Mouse (Mus musculus) forebrain, embryonic 12.5 days (tissue): ENCODE measurements around the gene Prmt2. TPM values are rescaled to one million over a fixed set of nuclear protein-coding genes. Genes with fewer than 3 reads are reported as not detected.
A peak's percentile ranks its signal among the peaks of the same experiment; 100 is the strongest.

Experiments
- ATAC-seq: fragments of 200-750 bp; cut with Nextera tagmentation; 2 replicates; pipeline ENCODE4 v1.8.0; 2017; ENCODE audit warnings: moderate TSS enrichment; ENCODE audit not compliant: low FRiP score
- H3K27ac ChIP-seq: fragments of 300-500 bp; sonication (generic); 2 replicates; pipeline ENCODE4 v1.5.1; 2016; ENCODE audit warnings: mild to moderate bottlenecking
- H3K27me3 ChIP-seq: fragments of 300-500 bp; sonication (generic); 2 replicates; pipeline ENCODE4 v1.6.1; 2016; ENCODE audit warnings: mild to moderate bottlenecking
- H3K36me3 ChIP-seq: fragments of 300-500 bp; sonication (generic); replicated peaks from 2 replicates; pipeline ENCODE4 v1.6.1; 2016; ENCODE audit warnings: mild to moderate bottlenecking
- H3K4me1 ChIP-seq: fragments of 300-500 bp; sonication (generic); 2 replicates; pipeline ENCODE4 v1.6.1; 2016
- H3K4me2 ChIP-seq: fragments of 300-500 bp; sonication (generic); 2 replicates; pipeline ENCODE4 v1.6.1; 2016; ENCODE audit warnings: mild to moderate bottlenecking, moderate library complexity
- H3K4me3 ChIP-seq: fragments of 300-500 bp; sonication (generic); replicated peaks from 2 replicates; pipeline ENCODE4 v1.5.1; 2016; ENCODE audit warnings: mild to moderate bottlenecking
- H3K9ac ChIP-seq: fragments of 300-500 bp; sonication (generic); 2 replicates; pipeline ENCODE4 v1.6.1; 2016; ENCODE audit warnings: mild to moderate bottlenecking
- H3K9me3 ChIP-seq: fragments of 300-500 bp; sonication (generic); 2 replicates; pipeline ENCODE4 v1.6.1; 2016
- WGBS: fragments of 180-500 bp; shearing (Covaris S2); methylation state at CpG from one replicate; pipeline ENCODE4 v1.1.7; 2016; 5-methylcytosine and 5-hydroxymethylcytosine counted together
- polyA plus RNA-seq: library from polyadenylated mRNA; unstranded; fragments of >200 nt; fragmentation: Nextera tagmentation; extraction: Ambion mirVana; gene quantifications from 2 replicates; pipeline ENCODE4 v1.2.1, GENCODE M21; 2016

The Prmt2 gene
- 111 and 127 TPM in 2 replicates for polyA plus RNA-seq

DNA sequence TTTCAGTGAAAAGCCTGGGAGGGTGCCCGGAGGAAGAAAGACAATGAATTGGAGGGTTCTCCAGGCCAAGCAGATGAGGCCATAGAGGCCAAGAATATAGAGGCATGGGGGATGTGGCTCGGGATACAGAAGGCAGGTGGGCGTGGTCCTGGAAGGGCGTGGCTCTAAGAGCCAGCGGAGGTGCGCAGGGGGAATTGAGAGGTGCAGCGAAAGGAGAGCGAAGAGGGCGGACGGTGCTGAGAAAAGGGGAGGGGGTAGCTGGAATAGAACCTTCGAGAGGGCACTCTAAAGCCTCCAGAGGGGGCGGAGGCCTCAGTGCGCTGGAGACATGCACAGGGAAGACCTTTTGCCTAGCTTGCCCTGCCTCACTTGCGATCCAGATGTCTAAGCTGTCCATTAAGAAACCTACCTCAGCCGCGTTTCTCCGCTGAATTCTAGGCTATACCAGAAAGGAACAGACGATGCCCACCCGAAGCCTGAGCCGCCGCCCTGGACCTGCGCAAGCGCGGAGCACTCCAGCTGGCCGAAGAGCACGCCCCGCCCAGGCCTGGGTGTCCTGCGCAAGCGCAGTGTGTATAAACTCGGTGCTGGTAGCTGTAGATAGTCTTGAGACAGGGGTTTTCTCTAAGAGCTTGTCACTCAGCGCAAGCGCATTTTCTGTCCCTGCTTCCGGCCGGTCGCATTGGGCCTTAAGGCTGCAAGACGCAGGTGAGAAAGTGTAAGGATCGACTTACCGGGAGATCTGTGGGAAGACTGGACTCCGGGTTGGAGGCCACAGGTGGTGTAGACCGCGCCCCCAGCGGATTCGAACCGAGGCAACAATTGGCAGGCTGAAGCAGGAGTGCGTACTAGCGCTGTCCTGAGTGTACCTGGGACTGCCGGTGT is at the start of gene Prmt2:
Gene Prmt2, minus strand, starts transcription at position 525 of the 885 bp plus-strand sequence.
- peaks cover 19% of the 10 kb centered on the region for H3K4me1 ChIP-seq
- peak within 1 kb of the TSS; percentile 88 for H3K27ac ChIP-seq
- H3K9me3 ChIP-seq = no peaks in the 10 kb centered on the region
- H3K36me3 ChIP-seq = peaks cover 8% of the 10 kb centered on the region
- H3K4me2 ChIP-seq = peak within 1 kb of the TSS; percentile 69
- ATAC-seq = peak; percentile 97
- no peaks in the 10 kb centered on the region for H3K27me3 ChIP-seq
- peak within 1 kb of the TSS; percentile 57 for H3K4me3 ChIP-seq
- H3K9ac ChIP-seq = peak within 1 kb of the TSS; percentile 63
- WGBS = 1% methylated on average over 47 of the region's 47 CpGs

DNA sequence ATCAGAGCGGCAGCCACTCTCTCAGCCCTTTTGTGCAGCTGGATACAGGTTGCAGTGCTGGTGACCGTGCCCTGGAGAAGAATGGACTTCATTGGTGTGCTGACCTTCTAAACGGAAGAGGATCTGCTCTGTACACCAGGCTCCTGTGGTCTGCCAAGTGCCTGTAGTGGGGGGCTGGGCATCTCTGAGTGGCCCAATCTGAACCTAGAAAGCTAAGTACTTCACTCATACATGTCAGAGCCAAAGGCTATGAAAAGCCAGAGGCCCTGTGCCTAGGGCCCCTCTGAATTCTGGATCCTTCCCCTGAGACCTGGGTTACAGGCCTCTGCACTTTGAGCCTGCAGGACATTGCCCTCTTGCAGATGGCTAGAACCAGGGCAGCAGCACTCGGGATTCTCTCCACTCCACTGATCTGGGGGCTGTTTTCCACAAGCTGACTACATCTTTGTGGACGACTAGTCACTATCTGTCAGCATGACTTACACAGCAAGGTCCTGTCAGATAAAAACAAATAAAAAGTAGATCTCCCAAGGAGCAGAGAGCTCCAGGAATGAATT is 41.0 kb upstream of the Prmt2 start:
- Histone ChIP-seq H3K9me3 (no peaks in the 10 kb centered on the region), H3K9ac (no peak overlapping the region), H3K4me1 (no peaks in the 10 kb centered on the region), H3K36me3 (peaks cover 67% of the 10 kb centered on the region), H3K4me3 (no peak overlapping the region), H3K27ac (no peak overlapping the region), H3K4me2 (no peak overlapping the region), H3K27me3 (no peaks in the 10 kb centered on the region)
- no peak for ATAC-seq
- 75% methylated on average over 5 of the region's 5 CpGs for WGBS

DNA sequence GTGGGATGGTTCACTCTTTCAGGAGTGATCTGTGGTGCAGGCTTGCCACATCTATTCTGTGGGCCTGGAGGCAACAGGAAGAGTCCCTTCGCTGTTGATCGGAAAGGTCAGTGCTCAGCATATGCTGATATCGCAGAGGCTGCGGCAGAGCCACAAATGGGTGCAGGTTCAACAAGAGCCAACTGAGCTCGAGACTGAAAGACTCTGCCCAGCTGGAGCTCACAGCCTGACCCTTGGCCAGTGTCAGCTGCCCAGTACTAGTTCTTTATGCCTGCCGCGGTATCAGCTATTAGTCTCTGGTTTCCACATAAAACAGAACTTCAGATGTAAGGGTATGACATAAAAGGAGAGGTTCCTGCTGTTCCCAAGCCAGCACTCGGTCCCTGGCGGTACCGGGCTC is 37.6 kb upstream of the Prmt2 start:
- no peak overlapping the region for H3K4me2 ChIP-seq
- no peaks in the 10 kb centered on the region for H3K27me3 ChIP-seq
- 83% methylated on average over 10 of the region's 10 CpGs for whole genome bisulfite sequencing
- no peaks in the 10 kb centered on the region for H3K9me3 ChIP-seq
- H3K9ac ChIP-seq = no peak overlapping the region
- H3K4me1 ChIP-seq = no peaks in the 10 kb centered on the region
- no peak overlapping the region for H3K27ac ChIP-seq
- no peak overlapping the region for H3K4me3 ChIP-seq
- peaks cover 82% of the 10 kb centered on the region for H3K36me3 ChIP-seq
- ATAC-seq = no peak

DNA sequence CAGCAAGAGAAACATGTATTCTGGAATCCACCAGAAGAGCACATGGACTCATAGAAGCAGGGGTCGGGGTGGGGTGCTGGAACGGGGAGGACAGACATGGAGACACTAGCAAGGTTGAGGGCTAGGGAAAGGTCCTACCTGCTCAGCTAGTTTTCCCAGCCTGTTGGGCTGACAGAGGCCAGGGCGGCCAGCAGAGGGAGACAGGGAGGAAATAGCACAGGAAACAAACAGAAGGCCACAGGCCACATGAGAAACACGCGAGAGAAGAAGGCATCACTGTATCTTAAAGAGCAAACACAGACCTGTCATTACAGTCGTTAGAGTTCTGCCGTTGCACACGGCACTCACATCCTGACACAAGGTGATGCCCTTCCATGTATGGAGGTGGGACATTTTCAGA is 33.6 kb upstream of the Prmt2 start:
- whole genome bisulfite sequencing = 55% methylated on average over 8 of the region's 8 CpGs
- peaks cover 85% of the 10 kb centered on the region for H3K36me3 ChIP-seq
- no peak overlapping the region for H3K27ac ChIP-seq
- H3K9ac ChIP-seq = no peak overlapping the region
- H3K9me3 ChIP-seq = no peaks in the 10 kb centered on the region
- no peak for ATAC-seq
- no peaks in the 10 kb centered on the region for H3K4me1 ChIP-seq
- H3K4me2 ChIP-seq = no peak overlapping the region
- no peak overlapping the region for H3K4me3 ChIP-seq
- no peaks in the 10 kb centered on the region for H3K27me3 ChIP-seq

DNA sequence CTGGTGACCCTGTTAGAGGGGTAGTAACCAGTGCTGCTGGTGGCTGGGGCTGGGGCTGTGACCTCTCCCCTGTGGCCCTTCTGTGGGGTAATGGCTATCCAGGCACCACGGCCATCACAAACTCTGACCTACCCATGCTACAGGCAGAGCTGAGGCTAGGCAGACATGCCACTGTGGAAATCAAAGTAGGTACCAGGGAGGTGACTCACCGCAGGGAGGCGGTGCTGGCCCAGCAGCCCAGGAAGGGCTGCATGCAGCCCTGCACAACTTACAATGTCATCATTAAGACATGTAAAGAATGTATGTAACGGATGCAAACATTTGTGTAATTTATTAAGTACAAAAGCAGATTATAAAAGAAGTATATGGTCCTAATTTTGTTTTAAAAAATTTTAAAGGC is 24.8 kb upstream of the Prmt2 start:
- H3K36me3 ChIP-seq = peaks cover 32% of the 10 kb centered on the region
- no peak overlapping the region for H3K4me2 ChIP-seq
- H3K4me1 ChIP-seq = no peaks in the 10 kb centered on the region
- no peak overlapping the region for H3K9ac ChIP-seq
- no peaks in the 10 kb centered on the region for H3K9me3 ChIP-seq
- H3K27me3 ChIP-seq = no peaks in the 10 kb centered on the region
- no peak overlapping the region for H3K27ac ChIP-seq
- no peak overlapping the region for H3K4me3 ChIP-seq
- WGBS = 75% methylated on average over 4 of the region's 4 CpGs
- no peak for ATAC-seq

DNA sequence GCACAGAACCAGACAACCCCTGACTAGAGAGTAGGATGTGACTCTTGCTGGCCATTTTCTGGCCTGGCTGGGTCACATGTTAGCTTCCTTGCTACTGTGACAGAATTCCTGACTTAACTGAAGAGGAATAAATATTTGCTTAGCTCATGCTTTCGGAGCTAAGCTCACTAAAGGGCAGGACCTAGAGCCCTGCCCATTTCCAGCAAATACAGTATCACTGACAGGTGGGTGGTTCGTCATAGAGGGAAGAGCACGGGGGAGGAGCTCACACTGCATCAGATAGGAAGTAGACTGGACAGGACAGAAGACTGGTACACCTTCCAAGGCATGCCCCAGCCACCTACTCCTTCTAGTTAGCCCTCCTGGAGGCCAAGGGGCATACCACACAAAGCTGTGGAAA is 23.8 kb upstream of the Prmt2 start:
- Histone ChIP-seq H3K9me3 (no peaks in the 10 kb centered on the region), H3K36me3 (peaks cover 25% of the 10 kb centered on the region), H3K9ac (no peak overlapping the region), H3K4me3 (no peak overlapping the region), H3K4me1 (no peaks in the 10 kb centered on the region), H3K27me3 (no peaks in the 10 kb centered on the region), H3K27ac (no peak overlapping the region), H3K4me2 (no peak overlapping the region)
- no peak for ATAC-seq
- 85% methylated on average over 3 of the region's 3 CpGs for WGBS

DNA sequence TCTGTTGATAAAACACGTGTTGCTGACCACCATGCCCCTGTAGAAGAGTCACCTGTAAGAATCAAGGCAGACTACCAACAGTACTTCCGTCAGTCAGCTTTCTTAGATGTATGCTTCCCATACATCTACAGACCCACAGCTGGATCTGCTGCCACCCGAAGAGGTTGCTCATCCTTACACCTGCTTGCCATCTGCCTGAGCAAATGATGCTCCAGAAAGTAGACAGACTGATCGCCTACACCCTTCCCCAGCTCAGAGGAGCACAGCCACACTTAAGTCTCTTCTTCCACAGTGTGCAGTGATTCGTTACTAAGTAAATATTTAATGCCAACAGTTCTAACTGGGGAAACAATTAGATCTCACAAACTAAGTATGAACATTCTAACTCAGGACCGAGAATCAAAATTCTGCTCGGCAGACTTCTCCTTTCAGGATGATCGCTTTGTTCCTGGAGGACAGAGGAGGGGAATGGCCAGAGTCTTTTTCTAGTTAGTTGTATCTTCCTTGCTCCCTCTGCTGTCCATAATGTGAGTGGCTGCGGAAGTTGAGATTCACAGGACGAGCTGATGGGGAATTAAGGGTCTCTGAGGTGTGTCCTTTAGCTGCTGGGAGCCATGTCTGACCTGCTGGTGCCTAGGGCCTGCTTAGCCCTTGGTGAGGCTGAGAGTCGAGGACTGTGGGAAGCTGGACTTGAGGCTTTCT is 22.8 kb upstream of the Prmt2 start:
- 62% methylated on average over 11 of the region's 11 CpGs for WGBS
- no peaks in the 10 kb centered on the region for H3K27me3 ChIP-seq
- H3K4me2 ChIP-seq = no peak overlapping the region
- peaks cover 16% of the 10 kb centered on the region for H3K36me3 ChIP-seq
- H3K9ac ChIP-seq = no peak overlapping the region
- no peak for ATAC-seq
- H3K4me3 ChIP-seq = no peak overlapping the region
- H3K4me1 ChIP-seq = no peaks in the 10 kb centered on the region
- H3K9me3 ChIP-seq = no peaks in the 10 kb centered on the region
- H3K27ac ChIP-seq = no peak overlapping the region

DNA sequence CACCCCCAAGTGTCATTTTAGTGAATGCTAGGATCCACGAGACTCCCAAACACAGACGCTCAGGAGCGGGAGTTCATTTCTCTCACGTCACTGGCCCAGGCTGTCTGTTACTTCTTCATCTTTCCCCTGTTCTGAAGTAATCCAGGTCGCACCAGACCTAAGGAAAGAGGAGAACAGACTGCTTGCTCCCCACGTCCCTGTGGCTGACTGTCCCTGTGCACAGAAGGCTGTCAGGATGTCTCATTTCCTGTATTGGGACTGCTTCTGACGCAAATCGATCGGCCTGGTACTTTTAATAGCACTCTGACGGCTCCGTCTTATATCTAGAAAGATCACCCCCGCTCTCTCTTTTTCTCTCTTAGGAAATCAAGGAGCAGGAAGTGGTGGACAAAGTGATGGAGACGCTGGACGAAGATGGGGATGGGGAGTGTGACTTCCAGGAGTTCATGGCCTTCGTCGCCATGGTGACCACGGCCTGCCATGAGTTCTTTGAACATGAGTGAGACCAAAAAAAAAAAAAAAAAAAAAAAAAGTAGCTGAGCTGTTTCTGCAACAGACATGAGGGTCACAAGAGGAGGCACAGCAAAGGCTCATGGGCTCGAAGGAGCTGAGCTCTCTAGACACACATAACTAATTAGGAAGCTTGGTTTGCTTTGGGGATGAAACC is 22.0 kb upstream of the Prmt2 start:
- no peak overlapping the region for H3K4me2 ChIP-seq
- H3K4me1 ChIP-seq = no peaks in the 10 kb centered on the region
- H3K27ac ChIP-seq = no peak overlapping the region
- H3K9me3 ChIP-seq = no peaks in the 10 kb centered on the region
- H3K4me3 ChIP-seq = no peak overlapping the region
- 83% methylated on average over 18 of the region's 18 CpGs for WGBS
- H3K27me3 ChIP-seq = no peaks in the 10 kb centered on the region
- no peak overlapping the region for H3K9ac ChIP-seq
- H3K36me3 ChIP-seq = peaks cover 10% of the 10 kb centered on the region
- no peak for ATAC-seq

DNA sequence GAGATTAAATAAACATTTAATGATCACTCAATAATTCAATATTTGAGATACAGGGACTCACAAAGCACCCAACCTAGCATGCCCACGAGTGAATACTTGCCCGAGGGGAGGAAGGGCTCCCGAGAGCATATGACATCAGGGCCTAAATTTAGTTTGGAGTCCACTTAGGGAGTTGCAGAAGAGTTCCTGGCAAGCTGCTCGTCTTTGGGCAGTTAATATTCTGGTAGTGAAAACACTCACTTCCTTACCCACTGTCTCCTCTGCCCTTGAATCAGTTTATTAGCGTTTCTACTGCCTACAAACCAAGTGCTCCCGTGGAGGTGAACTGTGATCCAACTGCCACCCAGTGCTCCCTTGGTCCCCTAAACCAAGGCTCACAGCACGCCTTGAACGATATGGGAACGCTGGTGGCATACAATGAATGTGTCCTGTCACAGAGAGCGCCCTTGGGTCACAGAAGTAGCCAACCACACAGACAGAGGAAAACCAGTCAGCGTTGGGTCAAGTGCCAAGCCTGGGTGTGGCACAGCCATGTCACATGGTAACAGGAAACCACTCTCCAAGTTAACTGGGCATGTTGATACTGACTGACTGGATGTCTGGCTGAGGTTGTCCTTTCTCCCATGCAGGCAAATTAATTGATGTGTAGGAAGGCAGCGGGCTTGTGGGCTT is 20.2 kb upstream of the Prmt2 start:
- Histone ChIP-seq H3K9ac (no peak overlapping the region), H3K36me3 (no peaks in the 10 kb centered on the region; the same call in 1 of the 2 replicates), H3K27ac (no peak overlapping the region), H3K4me2 (no peak overlapping the region), H3K4me3 (no peak overlapping the region), H3K4me1 (no peaks in the 10 kb centered on the region), H3K9me3 (no peaks in the 10 kb centered on the region), H3K27me3 (no peaks in the 10 kb centered on the region)
- 91% methylated on average over 12 of the region's 12 CpGs for WGBS
- no peak for ATAC-seq

DNA sequence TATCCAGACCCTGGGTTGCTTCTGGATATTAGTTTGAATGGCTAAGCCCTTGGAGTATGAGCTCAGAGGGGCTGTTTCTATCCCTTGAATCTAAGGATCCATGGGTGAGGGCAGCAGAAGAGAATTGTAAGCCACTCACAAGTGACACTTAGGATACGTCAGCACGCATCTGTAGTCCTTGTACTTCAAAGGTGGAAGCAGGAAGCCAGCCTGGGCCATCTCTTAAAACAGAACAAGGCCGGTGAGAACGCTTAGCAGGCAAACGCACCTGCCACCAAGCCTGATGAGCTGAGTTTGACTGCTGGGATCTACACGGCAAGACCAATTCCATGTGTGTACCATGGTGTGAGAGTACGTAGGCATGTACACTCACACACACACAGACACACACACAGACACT is 19.6 kb upstream of the Prmt2 start:
- no peak overlapping the region for H3K4me3 ChIP-seq
- no peak overlapping the region for H3K27ac ChIP-seq
- no peak for ATAC-seq
- no peak overlapping the region for H3K9ac ChIP-seq
- no peaks in the 10 kb centered on the region for H3K4me1 ChIP-seq
- no peaks in the 10 kb centered on the region for H3K27me3 ChIP-seq
- no peaks in the 10 kb centered on the region; the same call in 1 of the 2 replicates for H3K36me3 ChIP-seq
- no peaks in the 10 kb centered on the region for H3K9me3 ChIP-seq
- no peak overlapping the region for H3K4me2 ChIP-seq
- WGBS = 95% methylated on average over 7 of the region's 7 CpGs

DNA sequence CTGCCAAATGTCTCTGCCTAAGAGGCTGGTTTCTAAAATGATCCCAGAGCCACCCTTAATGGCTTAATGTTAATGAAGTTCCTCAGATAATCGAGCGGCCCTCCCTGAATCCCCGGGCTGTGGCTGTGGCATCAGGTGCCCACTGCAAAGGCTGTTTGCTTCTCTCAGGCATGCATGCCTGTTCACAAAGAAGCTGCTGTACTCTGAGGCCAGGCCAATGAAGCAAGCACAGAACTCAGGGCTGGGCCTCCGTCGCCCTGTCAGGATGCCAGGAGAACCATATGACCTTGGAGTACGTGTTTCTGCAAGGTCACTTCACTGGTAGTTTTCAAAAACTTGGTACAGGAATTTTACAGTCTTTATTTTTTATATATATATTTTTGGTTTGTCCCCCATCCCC is 18.0 kb upstream of the Prmt2 start:
- H3K9ac ChIP-seq = no peak overlapping the region
- no peak overlapping the region for H3K4me2 ChIP-seq
- no peaks in the 10 kb centered on the region for H3K4me1 ChIP-seq
- no peaks in the 10 kb centered on the region for H3K9me3 ChIP-seq
- no peaks in the 10 kb centered on the region for H3K27me3 ChIP-seq
- no peaks in the 10 kb centered on the region for H3K36me3 ChIP-seq
- H3K4me3 ChIP-seq = no peak overlapping the region
- no peak for ATAC-seq
- no peak overlapping the region for H3K27ac ChIP-seq
- WGBS = 78% methylated on average over 6 of the region's 6 CpGs

DNA sequence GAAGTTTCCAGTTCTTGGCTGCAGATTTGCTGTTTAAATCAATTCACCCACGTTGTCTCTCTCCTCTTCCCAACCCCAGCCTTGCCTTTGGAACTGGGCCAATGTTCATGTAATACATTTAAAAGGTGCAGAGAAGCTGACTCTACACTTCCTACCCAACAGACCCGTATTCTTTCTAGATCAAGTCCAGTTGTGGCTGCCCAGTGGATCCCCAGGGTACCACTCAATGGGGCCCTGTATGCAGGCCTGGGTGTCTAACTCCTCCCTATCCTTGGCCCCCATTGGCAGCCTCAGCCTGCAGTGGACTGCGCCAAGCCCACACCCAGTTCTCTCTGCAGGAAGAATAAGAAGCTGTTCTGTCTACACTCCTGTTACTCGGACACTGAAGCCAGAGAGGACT is 15.9 kb upstream of the Prmt2 start, which contains the start of gene S100b:
Gene S100b, plus strand, starts transcription at position 318 of the 400 bp plus-strand sequence.
- no peaks in the 10 kb centered on the region for H3K36me3 ChIP-seq
- no peak within 1 kb of the TSS for H3K9ac ChIP-seq
- no peaks in the 10 kb centered on the region for H3K9me3 ChIP-seq
- no peak within 1 kb of the TSS for H3K4me2 ChIP-seq
- WGBS = 72% methylated on average over 4 of the region's 4 CpGs
- no peak within 1 kb of the TSS for H3K4me3 ChIP-seq
- H3K4me1 ChIP-seq = no peaks in the 10 kb centered on the region
- H3K27me3 ChIP-seq = 0 out of 2 replicates have a peak, but pooled peaks cover 3% of the 10 kb centered on the region
- no peak for ATAC-seq
- H3K27ac ChIP-seq = no peak within 1 kb of the TSS
